Mouse (Mus musculus) thymus, adult 2 months (tissue): ENCODE measurements around the gene Olfr370.

Experiments used
- CTCF ChIP-seq: fragments of 200-500 bp; IDR thresholded peaks from 2 replicates; pipeline ENCODE4 v1.5.1; 2012; ENCODE audit warnings: mild to moderate bottlenecking, control low read depth, low read length, moderate library complexity, borderline replicate concordance; ENCODE audit not compliant: control insufficient read depth, poor library complexity, insufficient read depth; ENCODE audit errors: extremely low read depth
- POLR2A ChIP-seq: fragments of 200-500 bp; IDR thresholded peaks from 2 replicates; pipeline ENCODE4 v1.6.1; 2012; ENCODE audit warnings: mild to moderate bottlenecking, low read length, control low read depth, moderate library complexity; ENCODE audit not compliant: control insufficient read depth, poor library complexity, insufficient read depth; ENCODE audit errors: extremely low read depth

GRCm38 (mm10) chr8:83535736-83536135 lies at the start of gene Olfr370:
- TF ChIP-seq POLR2A: no peak
- TF ChIP-seq CTCF: no peak
